Mouse (Mus musculus): ENCODE data around the gene Cln3.

Cln3 gene

DNA sequence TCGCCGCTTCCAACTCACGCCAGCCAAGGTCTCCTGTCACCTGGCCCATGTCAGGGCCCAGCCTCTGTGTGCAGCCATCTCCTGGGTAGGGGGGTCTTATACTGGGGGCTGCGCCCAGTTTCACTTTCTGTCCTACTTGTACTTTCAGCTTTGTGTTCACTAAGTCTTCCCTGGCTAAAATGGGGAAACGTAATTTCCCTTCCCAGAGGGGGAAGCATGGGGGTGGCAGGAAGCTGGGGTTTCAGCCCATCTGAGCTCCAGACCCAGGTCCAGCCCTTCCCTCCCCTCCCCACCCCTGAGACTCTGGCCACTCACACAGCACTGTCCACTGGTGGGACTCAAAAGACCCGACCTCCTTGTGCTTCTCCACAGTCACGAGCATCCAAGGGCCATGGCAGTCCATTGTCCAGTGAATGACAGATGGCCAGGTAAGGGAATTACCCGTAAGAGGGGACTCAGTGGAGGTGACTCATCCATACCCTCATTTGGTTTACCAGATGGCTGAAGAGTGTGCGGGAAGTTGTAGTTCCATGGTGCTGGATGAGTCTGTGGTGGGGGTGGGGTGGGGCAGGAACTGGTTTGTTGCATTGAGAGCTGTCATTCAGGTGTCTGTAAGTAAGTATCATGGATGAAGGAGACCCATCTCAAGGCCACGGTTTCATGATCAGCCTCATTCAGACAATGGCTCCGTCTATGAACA lies 9.4 kb upstream of the Cln3 start, which contains the start of gene Il27:
TSS of gene Il27 (minus strand) at position 80 of the 700 bp plus-strand sequence.
- DNase-seq (ENCODE audit: low spot score in 2 of 2) = no peak

DNA sequence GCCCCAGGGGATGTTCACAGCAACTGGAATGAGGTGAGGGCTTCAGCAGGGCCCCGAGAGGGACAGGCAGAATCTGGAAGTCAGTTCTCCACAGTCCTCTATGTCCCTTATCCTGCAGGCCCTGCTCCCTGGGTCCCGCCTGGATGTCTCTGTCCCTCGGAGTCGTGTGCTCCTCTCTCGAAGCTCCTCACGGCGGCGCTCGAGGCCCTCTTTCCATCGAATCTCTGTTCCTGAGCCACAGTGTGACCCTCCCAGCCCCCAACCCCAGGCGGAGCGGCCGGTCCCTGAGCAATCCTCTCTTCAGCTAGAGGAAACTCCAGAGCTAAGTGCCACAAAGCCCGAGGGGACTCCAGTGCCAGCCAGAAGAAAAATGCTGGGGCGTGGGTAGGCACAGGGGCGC lies 2.2 kb upstream of the Cln3 start:
- peak in 1 of 2 experiments; percentile 32 for DNase-seq (ENCODE audit: low spot score in 2 of 2)

DNA sequence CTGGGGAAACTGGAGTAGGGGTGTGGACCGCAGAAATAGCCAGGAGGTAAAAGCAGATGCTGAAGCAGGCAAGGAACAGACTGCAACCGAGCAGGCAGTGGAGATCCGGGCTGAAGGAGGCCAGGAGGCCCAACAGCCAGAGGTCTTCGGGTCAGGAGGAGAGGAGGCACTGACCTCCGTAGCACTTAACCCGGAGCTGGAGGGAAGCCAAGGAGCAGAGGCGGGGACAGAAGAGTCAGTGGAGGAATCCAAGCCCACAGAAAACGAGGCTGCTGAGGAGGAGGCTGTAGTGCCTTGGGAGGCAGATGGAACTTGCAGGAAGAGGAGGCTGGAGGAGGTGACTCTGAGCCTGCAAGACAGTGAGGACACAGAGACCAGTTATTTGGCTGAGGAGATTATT lies 1.2 kb upstream of the Cln3 start:
- DNase-seq (ENCODE audit: low spot score in 2 of 2) = no peak

DNA sequence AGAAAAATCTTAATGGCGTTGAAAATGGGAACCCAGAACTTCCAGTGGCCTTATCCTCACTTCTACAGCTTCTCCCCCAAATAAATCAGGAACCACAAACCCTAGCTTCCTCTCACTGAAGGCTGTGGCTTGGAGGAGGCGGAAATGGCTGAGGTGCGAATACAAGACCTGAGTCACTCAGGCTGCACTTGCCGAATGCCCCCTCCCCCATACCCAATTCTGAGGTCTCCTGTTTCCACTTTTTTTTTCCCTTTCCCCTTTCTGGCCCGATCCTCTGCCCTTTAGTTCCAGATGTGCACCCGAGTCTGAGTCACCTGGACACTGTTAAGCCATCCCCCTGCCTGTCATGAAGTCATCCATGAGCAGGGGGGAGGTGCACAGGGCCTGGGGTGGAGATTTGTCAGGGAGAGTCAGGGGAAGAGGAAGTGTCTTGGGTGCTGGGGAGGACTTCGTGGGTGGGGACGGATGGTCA lies 1.1 kb downstream of the Cln3 start, which contains the start of gene Apobr:
TSS of gene Apobr (plus strand) at position 437 of the 472 bp plus-strand sequence.
- DNase-seq (ENCODE audit: low spot score in 2 of 2) = no peak

DNA sequence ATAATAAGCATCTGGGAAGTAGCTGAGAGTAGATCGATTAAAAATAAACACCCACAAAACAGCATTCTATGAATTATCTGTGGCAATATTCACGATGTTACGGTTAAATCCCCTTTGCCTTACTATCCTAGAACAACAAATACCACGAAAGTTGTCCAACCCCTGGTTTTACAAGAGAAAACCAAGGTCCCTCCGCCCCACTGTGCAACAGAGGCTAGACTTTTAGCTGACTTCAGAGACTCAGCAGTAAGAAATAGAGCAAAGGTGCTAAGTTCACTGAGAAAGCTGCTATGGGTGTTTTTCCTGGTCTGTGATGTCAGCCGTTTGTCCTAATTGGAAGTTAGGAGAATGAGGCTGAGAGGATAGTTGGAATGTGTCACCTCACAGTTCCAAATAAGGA lies 1.9 kb downstream of the Cln3 start:
- DNase-seq (ENCODE audit: low spot score in 2 of 2) = no peak

DNA sequence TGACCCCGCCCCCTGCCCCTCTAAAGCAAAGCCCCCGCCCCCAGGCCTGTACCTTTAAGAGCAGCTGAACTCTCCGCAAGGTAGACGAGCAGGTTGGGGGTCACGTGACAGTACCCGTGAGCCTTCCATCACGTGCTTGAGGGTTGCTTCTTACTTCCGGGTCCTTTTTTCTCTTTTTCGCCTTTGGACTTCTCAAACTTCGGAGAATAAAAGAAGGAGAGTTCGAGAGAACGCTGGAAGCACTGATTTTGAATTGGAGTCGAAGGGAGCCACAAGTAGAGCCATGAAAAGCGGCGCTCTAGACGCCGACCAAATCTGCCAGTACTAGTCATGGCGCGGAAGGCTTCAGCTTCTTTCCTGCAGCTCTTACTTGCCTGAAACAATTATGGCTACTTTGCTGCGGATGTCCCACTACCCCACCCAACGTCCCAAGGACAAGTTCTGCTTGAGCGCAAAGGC lies 2.3 kb downstream of the Cln3 start:
- peak; percentile 72 to 88 for DNase-seq (ENCODE audit: low spot score in 2 of 2)

DNA sequence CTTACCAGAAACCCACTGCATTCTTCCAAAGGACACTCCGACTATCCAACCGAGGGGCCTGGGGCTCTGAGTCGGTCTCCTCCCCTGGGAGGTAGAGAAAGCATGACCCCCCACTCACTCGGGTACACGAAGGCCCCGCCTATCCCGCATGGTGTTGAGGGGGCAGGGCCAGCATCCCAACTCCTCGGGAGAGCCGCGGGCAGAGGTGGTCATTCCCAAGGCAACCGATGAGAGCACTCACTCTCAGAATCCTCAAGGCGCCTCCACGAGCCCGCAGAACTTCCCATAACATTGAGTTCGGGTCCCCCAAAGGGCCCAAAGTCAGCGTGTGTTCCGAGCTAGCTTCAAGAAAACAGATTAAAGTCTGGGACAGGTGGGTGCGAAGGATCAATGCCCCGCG lies 2.9 kb downstream of the Cln3 start:
- DNase-seq (ENCODE audit: low spot score in 2 of 2) = no peak

DNA sequence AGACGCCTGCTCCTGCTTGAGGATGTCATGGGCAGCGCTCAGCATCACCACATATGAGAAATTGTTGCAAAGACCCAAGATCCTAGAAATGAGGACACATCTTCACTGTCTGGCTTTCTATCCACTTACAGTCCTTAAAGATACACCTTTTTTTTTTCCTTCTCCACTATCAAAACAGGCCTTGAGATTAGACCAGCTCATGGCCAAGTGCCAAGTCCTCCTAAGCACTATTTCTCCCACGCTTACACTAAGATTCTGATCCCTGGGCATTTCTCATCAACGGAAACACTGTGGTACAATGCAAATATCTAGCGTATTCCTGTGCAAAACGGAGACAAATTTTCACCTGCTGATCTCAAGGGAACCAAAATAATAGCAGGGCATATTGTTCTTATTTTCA lies 4.0 kb downstream of the Cln3 start:
- no peak for DNase-seq (ENCODE audit: low spot score in 2 of 2)

DNA sequence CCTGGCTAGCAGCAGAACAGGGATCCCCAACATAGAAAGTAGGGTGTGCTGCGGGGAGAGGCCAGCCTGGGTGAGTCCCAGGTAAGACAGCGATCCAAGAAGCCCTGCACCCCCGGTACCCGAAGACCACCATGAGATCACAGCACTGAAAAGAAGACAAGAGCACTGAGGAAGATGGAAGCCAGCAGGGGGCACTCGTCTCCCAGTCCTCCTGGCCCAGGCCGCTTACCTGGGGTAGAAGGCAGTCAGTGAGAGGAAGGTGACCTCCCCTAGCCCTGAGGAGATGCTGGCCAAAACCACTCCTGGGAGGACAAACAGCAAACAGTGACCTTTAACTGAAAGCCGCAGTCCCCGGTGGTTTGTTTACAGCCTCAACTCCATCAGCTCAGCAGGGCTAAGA lies 6.4 kb downstream of the Cln3 start:
- DNase-seq (ENCODE audit: low spot score in 2 of 2) = peak in 1 of 2 experiments; percentile 44

DNA sequence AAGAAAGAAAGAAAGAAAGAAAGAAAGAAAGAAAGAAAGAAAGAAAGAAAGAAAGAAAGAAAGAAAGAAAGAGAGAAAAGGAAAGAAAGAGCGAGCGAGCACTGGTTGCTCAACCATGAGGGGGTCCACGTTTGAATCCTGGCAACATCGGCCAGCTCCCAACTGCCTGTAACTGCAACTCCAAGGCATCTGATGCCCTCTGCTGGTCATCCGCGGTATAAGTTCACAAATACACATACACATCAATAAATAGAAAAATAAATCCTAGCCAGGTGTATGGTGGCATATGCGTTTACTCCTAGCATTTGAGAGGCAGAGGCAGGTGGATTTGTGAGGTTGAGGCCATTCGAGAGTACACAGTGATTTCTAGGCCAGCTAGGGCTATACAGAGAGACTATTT lies 8.7 kb downstream of the Cln3 start:
- peak in 1 of 2 experiments; percentile 36 for DNase-seq (ENCODE audit: low spot score in 2 of 2)

DNA sequence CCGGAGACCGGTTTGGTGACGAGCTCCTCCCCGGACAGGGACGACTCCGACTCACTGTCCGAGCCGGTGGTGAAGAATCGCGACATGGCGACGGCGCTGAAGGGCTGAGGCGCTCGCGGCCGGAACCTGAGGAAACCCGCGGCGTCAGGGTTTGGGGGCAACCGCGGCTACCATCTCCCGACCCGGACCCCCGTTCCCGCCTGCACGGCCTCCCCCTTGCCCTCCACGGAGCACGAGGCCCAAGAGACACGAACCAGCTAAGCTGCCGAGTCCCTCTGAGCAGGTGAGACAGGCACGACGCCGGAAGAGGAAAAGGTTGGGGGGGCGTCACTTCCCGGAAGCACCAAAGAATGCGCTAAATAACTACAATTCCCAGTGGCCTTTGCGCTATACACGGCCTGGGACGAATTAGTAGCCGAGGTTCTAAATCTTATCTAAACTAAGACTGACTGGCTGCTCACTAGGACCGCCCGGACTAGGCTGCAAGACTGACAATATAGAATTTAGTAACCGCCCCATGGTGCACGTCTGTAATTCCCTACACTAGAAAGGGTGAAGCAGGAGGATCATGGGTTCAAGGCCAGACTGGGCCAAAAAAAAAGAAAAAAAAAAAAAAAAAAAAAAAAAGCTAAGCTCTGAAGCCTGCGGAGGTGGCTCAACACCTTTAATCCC lies 19.4 kb downstream of the Cln3 start, which contains the start of gene Eif3c:
TSS of gene Eif3c (minus strand) at position 318 of the 672 bp plus-strand sequence.
- DNase-seq (ENCODE audit: low spot score in 2 of 2) = peak; percentile 77 to 92

DNA sequence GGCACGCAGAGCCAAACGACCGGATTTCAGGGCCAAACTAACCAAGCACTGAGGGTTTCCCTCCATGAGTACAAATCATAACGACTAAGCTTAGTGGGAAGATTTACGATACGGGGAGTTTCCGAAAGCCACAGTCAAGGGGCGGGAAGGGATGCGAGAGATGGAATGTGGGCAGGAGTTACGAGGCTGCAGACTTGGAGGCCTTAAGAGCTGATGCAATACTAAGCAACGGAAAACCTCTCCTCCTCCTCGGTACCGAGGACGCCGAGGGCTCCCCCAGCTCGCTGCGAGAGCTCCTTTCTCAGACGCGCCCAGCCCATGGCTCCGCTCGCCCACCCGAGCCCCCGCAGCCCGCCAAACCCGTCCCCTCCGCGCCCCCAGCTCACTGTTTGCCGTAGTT lies 19.9 kb downstream of the Cln3 start:
- DNase-seq (ENCODE audit: low spot score in 2 of 2) = no peak

DNA sequence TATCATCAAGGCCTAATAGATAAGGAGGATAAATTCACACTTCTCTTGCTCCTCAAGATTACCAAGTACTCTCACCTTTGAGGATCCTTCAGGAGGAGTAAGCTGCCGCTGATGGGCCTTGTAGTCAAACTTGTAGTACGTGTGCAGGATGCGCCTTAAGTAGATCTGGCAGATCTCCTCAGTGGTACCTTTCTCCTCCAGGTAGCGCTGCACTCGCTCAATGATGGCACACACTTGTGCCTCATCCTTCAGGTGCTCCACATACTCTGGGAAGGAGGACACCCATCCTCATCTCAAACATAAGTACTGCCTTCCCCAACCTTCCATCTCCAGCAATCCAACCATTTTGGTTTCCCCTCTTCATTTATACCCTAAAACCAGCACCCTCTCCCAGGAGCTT lies 29.0 kb downstream of the Cln3 start:
- no peak for DNase-seq (ENCODE audit: low spot score in 2 of 2)

DNA sequence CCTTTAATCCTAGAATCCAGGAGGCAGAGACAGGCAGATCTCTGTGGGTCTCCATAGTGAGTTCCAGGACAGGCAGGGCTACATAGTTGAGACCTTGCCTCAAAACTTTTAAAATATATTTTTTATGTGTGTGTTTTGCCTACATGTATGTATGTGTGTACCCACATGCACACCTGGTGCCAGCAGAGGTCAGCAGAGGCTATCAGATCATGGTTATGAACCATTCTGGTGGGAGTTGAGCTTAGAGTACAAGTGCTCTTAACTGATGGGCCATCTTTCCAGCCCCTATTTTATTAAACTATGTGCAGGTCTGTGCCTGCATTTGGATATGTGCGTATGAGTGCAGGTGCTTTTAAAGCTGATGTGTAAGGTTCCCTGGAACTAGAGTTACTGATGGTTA lies 30.8 kb downstream of the Cln3 start:
- DNase-seq (ENCODE audit: low spot score in 2 of 2) = no peak

DNA sequence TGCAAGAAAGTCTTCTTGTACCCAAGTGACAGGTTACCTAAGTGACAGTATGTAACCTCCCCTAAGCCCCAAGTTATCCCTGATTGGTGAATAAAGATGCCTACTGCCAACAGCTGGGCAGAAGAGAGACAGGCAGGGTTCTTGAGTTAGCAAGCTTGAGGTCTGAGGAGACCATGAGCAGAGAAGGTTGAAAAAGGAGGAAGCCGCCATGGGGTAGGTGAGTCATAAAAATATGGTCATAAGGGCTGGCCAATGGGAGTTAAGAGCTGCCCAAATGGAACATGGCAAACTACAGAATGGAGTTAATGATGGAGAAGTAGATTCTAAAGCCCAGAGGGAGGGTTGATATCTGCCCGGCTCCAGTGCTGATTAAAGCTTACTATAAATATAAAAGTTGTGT lies 40.0 kb downstream of the Cln3 start:
- DNase-seq (ENCODE audit: low spot score in 2 of 2) = no peak

DNA sequence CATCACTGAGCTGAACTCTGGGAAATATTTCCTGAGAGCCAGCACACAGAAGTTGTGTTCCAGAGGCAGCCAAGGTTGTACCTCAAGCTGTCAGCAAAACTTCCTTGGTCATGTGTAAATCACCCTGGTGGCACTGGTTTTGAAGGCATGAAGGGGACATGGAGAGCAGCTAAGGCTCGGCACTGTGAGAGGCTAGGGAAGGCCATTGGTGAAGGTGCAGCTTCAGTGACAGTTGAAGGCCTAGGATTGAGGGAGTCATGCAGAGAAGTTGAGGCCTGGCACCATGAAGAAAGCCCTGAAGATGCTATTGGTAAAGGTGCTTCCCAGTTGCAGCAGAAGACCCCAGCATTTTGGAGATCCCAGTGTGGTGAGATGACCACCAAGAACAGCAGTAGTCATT lies 44.0 kb downstream of the Cln3 start:
- no peak for DNase-seq (ENCODE audit: low spot score in 2 of 2)

DNA sequence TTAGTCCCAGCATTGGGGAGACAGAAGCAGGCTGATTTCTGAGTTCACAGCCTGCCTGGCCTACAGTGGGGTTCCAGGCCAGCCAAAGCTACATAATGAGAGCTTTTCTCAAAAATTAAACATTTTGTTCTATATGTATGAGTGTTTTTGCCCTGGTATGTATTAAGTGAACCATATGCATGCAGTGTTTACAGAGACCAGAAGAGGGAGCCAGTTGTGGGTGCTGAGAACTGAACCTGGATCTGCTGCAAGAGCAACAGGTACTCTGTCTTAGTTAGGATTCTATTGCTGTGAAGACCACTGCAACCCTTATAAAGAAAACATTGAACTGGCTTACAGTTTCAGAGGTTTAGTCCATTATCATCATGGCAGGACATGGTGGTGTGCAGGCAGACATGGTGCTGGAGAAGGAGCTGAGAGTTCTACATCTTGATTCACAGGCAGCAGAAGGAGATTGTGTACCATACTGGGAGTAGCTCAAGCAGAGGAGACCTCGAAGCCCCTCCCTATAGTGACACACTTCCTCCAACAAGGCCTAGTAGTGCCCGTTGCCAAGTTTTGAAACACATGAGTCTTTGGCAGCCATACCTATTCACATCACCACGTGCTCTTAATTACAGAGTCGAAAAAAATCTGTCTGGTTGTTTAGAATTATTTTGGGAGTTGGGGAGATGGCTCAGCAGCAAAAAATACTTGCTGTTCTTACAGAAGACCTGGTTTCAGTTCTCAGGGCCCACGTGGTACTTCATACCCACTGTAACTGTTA lies 47.6 kb downstream of the Cln3 start:
- no peak for DNase-seq (ENCODE audit: low spot score in 2 of 2)

DNA sequence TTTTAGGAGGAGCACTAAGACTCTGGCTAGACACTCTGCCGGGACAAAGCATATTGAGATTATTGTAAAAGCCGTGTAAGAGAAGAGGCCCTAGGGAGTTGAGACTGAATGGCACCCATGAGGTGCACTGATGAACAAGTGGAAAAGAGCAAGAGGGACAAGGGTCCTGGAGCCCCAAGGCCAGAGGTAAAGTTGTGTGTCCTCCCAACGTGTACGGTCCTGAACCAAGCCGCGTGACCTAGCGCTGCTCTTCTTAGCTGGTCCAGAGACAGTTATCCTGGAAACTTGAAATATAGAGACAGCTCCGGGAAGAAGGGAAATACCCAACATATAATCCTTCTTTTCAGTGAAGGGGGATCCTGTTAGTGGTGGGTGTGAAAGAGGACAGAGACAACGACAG lies 49.2 kb downstream of the Cln3 start:
- DNase-seq (ENCODE audit: low spot score in 2 of 2) = no peak

DNA sequence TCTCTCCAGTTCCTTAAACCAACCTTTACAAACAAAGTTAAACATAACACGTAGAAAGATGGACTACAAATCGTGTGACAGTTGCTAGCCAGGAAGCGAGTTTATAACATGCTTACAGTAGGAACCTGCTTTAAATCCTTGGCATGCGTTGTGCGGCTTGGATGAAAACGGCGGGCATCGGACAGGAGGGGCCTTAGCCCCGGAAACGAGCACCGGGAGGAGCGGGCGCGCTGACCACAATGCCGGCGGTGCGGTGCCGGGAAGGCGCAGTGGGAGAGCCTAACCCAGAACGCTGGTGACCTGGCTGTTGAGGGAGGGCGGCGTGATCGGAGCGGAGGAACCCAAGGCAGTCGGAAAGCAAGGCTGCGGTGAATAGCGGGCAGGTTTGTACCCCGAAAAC lies 49.9 kb downstream of the Cln3 start:
- no peak for DNase-seq (ENCODE audit: low spot score in 2 of 2)

DNA sequence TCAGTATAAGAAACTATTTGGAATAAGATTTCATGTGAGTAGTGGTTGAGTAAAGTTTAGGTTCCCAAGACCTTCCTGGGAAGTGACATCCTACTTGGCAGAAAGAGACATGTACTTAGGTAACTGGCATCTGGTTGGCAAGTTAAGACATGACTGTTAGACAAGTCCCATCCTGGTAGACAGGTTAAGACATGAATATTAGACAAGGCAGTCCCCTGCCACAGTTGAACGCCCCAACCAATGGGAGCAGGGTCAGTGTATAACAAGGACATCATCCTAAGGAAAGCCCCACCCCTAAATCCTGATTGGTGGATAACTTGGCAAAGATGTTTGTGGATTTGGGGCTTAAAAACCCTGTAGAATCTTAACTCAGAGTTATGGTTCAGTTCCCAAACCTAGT lies 52.2 kb downstream of the Cln3 start:
- no peak for DNase-seq (ENCODE audit: low spot score in 2 of 2)

DNA sequence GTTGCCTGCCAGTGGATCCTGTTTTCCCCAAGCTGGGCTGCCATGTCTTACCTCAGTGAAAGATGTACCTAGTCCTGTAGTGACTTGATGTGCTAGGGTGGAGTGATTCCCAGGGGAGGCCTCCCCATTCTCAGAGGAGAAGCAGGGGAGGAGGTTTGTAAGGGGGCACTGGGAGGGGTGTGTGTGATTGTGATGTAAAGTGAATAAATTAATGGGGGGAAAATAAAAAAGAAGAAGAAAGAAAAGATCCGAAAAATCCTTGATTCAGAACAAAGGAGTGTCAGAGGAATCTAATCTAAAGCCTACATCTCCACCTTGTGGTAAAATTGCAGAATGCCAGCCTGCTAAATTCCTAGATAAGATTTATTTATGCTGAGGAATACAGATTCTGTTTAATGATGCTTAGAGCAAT lies 57.4 kb downstream of the Cln3 start:
- peak in 1 of 2 experiments; percentile 46 for DNase-seq (ENCODE audit: low spot score in 2 of 2)

DNA sequence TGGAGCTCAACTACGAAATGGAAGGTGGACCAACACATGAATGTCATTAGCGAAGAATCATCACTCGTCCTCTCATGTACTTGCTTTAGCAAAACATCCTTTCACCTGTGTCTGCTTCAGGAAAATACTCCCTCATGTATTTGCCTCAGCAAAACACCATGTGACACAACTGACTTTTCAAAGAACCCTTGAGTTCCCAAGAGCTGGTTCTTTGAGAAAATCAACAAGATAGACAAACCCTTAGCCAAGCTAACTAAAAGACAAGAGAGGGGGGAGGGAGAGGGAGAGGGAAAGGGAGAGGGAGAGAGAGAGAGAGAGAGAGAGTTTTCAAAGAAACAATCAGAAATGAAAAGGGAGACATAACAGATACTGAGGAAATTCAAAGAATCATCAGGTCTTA lies 62.3 kb downstream of the Cln3 start:
- DNase-seq (ENCODE audit: low spot score in 2 of 2) = no peak
